Mouse (Mus musculus): ENCODE measurements around the gene Kifc3.
"Not testable (repeated sequence)": the region's sequence is repeated elsewhere in the genome, so short reads cannot be mapped to it uniquely, and the experiment has no call there.

Gene Kifc3

GRCm38 (mm10) chr8:95202649-95203275, at the start of gene Kifc3:
Gene Kifc3 (minus strand): TSS chr8:95202812.
- peak; percentile 26 for DNase-seq (ENCODE audit: low spot score)

- no peak for DNase-seq (ENCODE audit: low spot score)
Measured at GRCm38 (mm10) chr8:95252056-95252455, 49.4 kb upstream of the Kifc3 start.

GRCm38 (mm10) chr8:95249847-95250246, 47.2 kb upstream of the Kifc3 start:
- no peak for DNase-seq (ENCODE audit: low spot score)

DNA sequence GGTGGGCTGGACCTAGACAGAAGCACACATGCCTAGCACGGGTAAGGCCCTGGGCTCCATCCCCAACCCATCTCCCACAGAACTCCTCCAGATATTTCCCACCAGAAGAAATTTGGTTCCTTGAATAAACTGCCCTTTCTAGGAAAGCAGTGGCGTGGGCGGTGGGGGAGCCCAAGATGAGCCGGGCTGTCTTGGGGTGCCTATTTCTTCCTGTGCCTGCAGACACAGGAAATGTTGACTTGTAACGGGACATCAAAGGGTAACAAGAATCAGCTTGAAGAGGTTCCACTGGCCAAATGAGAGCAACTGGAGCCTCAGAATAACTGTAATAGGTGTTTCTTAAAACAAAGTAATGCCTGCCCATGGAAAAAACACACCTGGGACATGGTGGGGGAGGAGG, 44.7 kb upstream of the Kifc3 start:
- DNase-seq (ENCODE audit: low spot score), result no peak

GRCm38 (mm10) chr8:95245180-95245579, 42.6 kb upstream of the Kifc3 start:
- no peak for DNase-seq (ENCODE audit: low spot score)

- DNase-seq (ENCODE audit: low spot score), result no peak
Measured at GRCm38 (mm10) chr8:95243853-95244252, 41.2 kb upstream of the Kifc3 start.

GRCm38 (mm10) chr8:95242826-95243571, 40.4 kb upstream of the Kifc3 start:
- no peak for DNase-seq (ENCODE audit: low spot score)

GRCm38 (mm10) chr8:95242099-95242825, 39.6 kb upstream of the Kifc3 start:
- DNase-seq (ENCODE audit: low spot score), result no peak

DNA sequence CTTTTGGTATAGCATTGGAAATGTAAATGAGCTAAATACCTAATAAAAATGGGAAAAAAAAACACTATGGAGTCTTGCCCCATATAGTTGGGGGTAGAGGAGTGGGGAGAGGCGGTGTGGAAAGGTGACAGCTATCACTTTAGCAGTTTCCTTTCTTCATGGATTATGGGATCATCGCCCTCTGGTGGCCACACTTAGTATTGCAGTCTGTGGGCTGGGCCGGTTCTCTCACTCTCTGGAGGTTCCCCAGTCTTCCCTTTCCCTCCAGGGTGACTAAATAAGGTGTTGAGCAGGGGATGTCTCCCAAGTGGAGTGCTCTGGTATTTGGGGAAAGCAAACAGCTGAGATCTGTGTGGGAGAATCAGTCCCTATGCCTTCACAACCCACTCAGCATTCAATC, 33.1 kb upstream of the Kifc3 start:
- peak; percentile 77 for DNase-seq (ENCODE audit: low spot score)

DNA sequence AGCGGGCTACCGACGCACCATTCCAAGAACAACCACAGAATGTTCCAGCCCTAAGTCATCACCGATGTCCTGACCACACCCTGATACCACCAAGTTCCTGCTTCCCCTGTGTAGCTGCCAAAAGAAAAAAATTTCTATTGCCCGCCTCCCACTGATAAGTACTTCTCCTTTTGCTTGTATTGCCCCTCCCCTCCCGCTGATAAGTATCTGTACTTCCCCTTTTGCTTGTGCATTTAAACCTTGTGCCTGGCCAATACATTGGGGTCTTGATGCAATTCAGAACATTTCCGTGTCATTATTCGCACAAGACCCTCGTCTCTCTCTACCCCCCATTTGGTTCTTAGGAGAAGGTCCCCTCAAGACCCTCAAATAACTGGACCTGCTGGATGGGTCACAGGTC, 27.5 kb upstream of the Kifc3 start:
- DNase-seq (ENCODE audit: low spot score), result not testable (repeated sequence)

DNA sequence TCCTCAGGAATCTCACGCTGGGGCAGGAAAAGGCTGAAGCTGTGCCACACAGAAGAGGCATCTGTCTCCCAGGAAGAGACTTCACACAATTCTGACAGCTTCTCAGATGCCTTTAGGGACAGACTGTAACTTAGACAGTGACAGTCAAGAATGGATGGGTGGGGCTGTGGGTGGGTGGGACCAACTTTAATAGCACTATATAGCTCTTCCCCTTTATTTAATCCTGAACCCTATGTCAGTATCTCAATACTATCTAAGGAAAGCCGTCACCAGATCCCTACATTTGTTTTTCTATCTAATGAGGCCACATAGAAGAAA, 24.5 kb upstream of the Kifc3 start:
- no peak for DNase-seq (ENCODE audit: low spot score)

DNA sequence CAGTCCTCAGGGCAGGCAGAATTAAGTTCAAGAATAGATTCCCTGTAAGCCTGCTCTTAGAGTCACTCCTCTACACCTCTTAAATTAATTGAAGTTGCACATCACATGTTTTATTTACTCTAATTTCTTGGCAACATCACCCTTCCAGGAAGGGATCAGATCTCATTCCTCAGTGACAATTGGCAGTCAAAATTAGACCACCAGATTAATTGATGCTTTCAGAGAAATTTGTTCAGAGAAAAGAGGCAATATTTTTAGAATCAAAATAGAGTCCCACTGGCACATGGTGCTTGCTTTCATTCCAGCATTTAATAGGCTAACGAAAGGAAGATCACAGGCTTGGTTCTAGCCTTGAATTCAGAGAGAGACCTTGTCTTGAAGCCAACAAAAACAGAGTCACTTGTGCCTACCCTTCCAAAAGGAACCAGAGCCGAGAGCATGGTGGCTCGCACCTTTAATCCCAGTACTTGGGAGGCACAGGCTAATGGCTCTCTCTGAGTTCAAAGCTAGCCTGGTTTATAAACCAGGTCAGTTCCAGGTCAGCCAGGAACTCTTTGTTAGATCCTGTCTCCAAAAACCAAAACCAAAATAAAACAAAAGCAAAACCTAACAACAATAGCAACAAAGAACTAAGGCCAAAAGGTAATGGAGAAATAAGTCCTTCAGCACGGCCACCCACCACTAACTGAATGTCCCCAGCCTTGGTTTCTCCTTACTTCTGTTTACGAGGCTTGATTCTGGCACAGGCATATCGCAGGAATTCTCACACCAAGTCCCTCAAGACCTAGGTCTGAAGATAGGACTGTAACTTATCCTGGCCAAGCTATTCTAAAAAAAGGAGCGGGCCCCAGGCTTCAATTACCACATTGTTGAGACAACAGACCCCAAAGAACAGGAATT, 23.9 kb upstream of the Kifc3 start:
- no peak for DNase-seq (ENCODE audit: low spot score)

- no peak for DNase-seq (ENCODE audit: low spot score)
Measured at GRCm38 (mm10) chr8:95223969-95224368, 21.4 kb upstream of the Kifc3 start.

GRCm38 (mm10) chr8:95221045-95221444, 18.4 kb upstream of the Kifc3 start:
- DNase-seq (ENCODE audit: low spot score), result no peak

DNA sequence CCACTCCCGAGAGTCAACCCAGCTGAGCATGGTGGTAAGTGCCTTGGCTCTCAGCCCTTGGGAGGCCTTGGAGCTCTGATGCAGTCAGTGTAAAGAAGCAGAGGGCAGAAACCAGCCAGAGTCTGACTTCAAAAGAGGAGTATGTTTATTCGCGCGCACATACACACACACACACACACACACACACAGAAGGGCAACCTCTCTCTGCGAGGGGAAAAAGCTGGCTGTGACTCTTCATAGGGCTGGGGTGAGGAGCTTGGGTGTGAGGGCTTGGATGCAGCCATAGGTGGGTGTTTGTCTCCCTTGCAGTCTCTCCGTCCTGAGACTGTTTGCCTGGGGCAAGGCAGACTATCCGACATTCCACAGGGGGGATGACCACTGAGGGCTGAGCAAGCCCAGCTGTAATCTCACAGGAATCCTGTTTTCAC, 18.0 kb upstream of the Kifc3 start:
- no peak for DNase-seq (ENCODE audit: low spot score)

DNA sequence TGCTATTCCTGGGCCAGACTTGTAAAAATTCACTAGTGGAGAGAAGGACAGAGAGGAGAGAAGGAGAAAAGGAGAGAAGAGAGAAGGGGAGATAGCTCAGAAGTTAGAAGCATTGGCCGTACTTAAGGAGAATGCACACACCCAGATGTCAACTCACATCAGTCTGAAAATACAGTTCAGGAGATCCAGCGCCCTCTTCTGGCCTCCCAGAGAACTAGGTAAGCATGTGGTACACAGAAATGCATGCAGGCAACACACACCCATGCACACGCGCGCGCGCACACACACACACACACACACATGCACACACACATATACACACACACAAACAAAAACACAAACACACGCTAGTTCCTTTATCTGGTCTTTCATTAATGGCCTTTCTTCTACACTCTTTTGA, 17.0 kb upstream of the Kifc3 start:
- no peak for DNase-seq (ENCODE audit: low spot score)

GRCm38 (mm10) chr8:95215709-95216360, 13.2 kb upstream of the Kifc3 start:
- DNase-seq (ENCODE audit: low spot score), result peak; percentile 51

DNA sequence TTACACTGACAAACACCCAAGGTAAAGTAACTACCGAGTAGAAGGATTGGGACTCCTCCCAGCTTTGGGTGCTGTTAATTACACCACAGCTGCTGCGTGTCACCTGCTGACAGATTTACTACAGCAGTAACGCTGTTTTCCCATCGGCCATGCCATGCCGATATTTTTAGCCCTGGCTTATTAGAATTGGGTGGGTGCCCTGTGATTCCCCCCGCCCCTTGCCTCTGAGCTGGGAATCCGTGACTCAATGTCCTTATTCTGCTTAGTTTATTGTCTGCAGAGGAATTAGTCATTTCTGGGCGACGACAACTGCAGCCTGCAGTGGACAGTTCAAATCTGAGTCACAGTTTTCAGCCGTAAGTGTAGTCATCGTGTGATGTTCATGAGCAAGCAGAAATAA, 7.3 kb upstream of the Kifc3 start:
- no peak for DNase-seq (ENCODE audit: low spot score)

DNA sequence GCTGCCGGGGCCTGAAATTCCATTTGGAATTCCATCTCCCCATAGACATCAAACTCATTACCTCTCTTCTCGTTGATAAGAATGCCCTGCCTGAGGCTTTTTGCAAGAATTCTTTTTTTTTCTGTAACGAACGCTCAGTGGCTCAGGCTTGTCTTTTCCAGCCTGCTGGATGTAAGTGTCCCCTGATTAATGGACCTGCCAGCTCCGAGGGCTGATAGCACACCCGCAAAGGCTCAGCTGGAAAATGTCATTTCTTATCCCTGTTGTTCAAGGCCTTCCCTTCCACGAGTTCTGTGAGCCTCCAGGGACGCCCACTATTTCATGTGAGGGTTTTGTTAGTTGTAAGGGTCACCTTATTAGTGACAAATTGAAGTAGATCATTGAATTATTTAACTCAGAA, 3.3 kb upstream of the Kifc3 start:
- no peak for DNase-seq (ENCODE audit: low spot score)

DNA sequence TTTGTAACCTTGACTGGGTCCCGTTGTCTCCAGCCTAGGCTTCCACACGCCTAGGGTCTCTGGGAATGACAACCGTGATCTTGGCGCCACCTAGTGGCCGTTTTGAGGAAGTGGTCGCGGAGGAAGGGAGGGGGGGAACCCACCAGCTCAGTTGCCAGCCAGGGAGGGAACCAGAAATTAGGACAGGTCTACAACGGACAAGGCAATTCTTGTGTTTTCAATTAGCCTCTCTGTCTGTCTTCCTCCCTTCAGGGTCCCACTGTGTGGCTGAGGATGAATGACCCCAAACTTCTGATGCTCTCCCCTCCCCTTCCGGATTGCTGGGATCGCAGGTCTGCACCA, 1.4 kb upstream of the Kifc3 start:
- peak; percentile 84 for DNase-seq (ENCODE audit: low spot score)

DNA sequence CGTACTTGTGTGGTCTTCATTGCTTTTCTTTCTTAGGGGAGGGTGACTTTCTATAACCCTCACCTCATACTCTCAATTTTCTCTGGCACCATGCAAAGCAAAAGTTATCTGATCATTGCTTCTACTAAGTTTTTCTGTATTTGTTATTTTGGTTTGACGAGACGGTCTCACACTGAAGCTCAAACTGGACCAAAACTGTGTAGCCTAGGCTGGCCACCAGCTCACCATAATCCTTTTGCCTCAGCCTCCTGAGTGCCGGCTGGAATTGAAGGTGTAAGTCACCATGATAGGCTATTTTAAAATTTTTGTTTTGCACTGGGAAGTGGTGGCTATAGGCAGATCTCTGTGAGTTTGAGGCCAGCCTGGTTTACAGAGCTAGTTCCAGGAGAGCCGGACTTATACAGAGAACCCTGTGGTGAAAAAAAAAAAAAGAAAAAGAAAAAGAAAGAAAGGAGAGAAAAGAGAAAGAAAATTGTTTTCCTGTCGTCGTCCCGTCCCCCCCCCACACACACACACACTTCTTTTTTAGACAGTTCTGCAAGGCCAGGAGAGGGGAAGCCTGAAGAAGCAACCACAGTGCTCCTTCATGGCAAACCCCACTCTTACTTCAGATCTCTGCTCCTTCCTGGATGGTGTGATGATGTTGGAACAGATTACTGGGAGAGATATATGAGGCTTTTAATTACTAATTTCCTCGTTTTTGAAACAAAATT, 870 bp upstream of the Kifc3 start:
- DNase-seq (ENCODE audit: low spot score), result no peak

Measured in adipocyte (in vitro differentiated cells).